Mouse (Mus musculus): Measurements from ENCODE around the gene Farp2. TPM values are rescaled to one million over a fixed set of nuclear protein-coding genes. Genes with fewer than 3 reads are reported as not detected.

Gene Farp2
- 0.44 and 0.47 TPM in 2 replicates for polyA plus RNA-seq (2012)

DNA sequence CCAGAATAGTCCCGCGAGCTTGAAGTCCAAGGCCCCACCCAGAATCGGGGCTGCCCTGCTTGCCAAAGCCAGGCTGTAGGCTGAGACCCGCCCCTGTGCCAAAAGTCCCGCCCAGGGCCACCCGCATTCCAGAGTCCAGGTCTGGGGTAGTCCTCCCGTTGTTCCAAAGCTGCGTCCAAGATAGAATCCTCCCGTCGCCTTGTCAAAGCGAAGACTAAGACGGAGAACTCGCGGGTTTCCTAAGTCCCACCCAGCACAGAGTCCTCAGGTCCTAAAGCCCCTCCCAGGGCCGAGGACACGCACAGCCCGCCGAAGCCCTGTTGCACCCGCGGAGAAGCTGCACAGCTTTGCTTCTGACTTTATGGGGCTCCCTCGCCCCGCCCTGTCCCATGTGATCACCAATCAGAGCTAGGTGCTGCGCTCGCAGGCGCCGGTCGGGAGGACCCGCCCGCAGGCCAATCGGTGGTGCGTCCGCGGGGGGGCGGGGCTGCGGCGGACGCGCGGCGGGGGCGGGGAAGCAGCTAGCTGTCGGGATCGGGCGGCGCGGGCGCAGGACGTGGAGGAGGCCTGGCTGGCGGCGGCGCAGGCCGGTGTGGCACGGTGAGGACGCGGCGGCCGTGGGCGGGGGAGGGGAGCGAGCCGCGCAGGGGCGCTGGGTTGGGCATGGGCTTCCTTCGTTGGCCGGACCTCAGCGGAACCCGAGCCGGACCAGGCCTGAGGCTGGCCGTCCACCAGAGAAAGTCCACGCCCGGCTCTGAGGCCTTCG is at the start of gene Farp2:
Gene Farp2, plus strand, starts transcription at position 495 of the 766 bp plus-strand sequence.

DNA sequence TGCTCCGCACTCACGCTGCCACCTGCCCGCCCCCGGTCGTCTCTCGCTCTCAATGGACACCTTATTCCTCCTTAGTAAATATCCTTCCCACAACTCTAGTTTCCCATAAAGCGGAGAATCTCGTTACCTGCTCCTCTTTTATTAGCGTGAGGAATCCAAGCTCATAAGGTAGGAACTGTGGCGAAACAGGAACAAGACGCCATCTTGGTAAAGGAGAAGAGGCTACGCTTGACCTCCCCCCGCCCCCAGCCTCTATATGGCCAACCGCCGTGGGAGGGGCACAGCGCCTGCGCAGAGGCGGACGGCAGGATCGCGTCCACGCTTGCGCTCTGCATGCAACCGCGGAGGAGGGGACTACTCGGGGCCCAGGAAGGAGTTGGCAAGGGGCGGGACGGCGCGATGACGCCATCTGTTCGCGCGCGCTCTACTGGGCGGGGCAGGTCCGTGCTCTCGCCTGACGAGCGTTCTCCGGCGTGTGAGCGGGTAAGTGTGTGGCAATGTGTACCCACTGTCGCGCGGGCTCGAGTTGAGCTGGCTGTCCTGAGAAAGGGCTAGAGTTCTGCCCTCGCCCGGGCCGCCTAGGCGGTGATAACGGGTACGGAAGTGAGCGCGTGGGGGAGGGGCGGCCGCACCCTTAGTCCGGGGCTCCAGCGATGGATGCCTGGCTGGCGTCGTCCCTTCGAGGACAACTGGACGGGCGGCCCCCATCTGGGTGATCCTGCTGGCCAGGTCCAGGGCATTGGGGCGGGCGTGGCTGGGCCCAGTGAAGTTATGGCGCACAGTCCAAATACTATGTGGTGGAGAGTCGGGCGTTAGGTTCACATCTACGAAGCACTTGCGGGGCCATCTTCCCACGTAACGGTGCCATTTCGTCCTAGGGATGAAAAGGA is 33.0 kb upstream of the Farp2 start, which contains the start of gene Hdlbp:
Gene Hdlbp, minus strand, starts transcription at position 230 of the 890 bp plus-strand sequence.

DNA sequence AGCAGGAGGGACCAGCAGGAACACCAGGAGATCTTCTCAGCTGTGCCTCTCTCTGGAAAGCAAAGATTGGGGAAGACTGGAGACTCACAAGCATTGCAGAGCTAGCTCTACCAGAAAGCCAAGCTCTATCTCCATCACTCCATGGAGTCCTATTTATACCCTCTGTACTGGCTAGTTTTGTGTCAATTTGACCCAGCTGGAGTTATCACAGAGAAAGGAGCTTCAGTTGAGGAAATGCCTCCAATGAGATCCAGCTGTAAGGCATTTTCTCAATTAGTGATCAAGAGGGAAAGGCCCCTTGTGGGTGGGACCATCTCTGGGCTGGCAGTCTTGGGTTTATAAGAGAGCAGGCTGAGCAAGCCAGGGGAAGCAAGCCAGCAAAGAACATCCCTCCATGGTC is 146.7 kb downstream of the Farp2 start, which contains the start of gene Stk25:
Gene Stk25, minus strand, starts transcription at position 101 of the 400 bp plus-strand sequence.

Other genes starting within 250 kb of the Farp2 start
- gene Mterf4, start 206.2 kb upstream of the Farp2 start, polyA plus RNA-seq (2012), result 3.1 and 3.4 TPM in 2 replicates
- gene Ppp1r7, start 169.2 kb upstream of the Farp2 start, polyA plus RNA-seq (2012), result 16.4 and 21.4 TPM in 2 replicates
- 4.1 and 5.1 TPM in 2 replicates for gene Pask, start 168.6 kb upstream of the Farp2 start, polyA plus RNA-seq (2012)
- gene Ano7, start 138.1 kb upstream of the Farp2 start, polyA plus RNA-seq (2012), result 0.01 and 0.03 TPM in 2 replicates
- gene Hdlbp, start 33.3 kb upstream of the Farp2 start, polyA plus RNA-seq (2012), result 38.1 and 39.8 TPM in 2 replicates
- gene Stk25, start 146.6 kb downstream of the Farp2 start, polyA plus RNA-seq (2012), result 28.1 and 31.0 TPM in 2 replicates
- gene Bok, start 173.6 kb downstream of the Farp2 start, polyA plus RNA-seq (2012), result 1.6 and 2.7 TPM in 2 replicates
- gene Atg4b, start 239.4 kb downstream of the Farp2 start, polyA plus RNA-seq (2012), result 5.5 and 6.0 TPM in 2 replicates
- 62.1 and 66.7 TPM in 2 replicates for gene Thap4, start 242.8 kb downstream of the Farp2 start, polyA plus RNA-seq (2012)